In genomic region chr15:13560920-13561319, GRCm38 (mm10) we compare ENCODE assay signal across 19 mouse cellular contexts.
DNase-seq lines count a peak whose midpoint lies in the region; ATAC-seq and TF ChIP-seq lines count a peak whose summit lies in the region.
"Had no signal": no experiment of that assay in that cellular context is flagged by ENCODE, and none has a peak within 500 bp of the region (broad histone marks: within the 10 kb centered on the region; RNA-seq: fewer than 3 reads in every experiment).

No protein-coding gene starts in this region.

- no peak for ATAC-seq in heart, embryonic 11.5 days (replicated peaks; ENCODE audit: insufficient number of reproducible peaks, low FRiP score, low TSS enrichment)
- no peak for ATAC-seq in liver, postnatal 0 days
- ATAC-seq: CD4-positive, CD25-positive, alpha-beta regulatory T cell, adult 4 months; lung, postnatal 0 days had no signal

- no peak for TF ChIP-seq POLR2A in liver, adult 2 months (IDR thresholded peaks at IDR 0.05; ENCODE audit: extremely low read depth, insufficient read depth, low read length)
- TF ChIP-seq POLR2A in brain, embryonic 14.5 days (IDR thresholded peaks at IDR 0.05; ENCODE audit: borderline replicate concordance, extremely low read depth, insufficient read depth, insufficient read length, poor library complexity, severe bottlenecking): no peak

- H3K36me3 ChIP-seq in heart, embryonic 11.5 days (ENCODE audit: control insufficient read depth, insufficient read depth, low read length): no peaks in the 10 kb centered on the region
- no peaks in the 10 kb centered on the region for H3K36me3 ChIP-seq in liver, adult 2 months (ENCODE audit: control insufficient read depth, insufficient read depth, low read length)
- no peaks in the 10 kb centered on the region for H3K36me3 ChIP-seq in liver, postnatal 0 days (replicated peaks; ENCODE audit: insufficient read depth, low read length)
- H3K36me3 ChIP-seq: embryonic facial prominence, embryonic 12.5 days; forebrain, embryonic 12.5 days had no signal

- no peak for TF ChIP-seq CTCF in liver, adult 2 months (IDR thresholded peaks at IDR 0.05; ENCODE audit: low read depth, low read length)
- no peak for TF ChIP-seq CTCF in liver, postnatal 0 days (IDR thresholded peaks at IDR 0.05; ENCODE audit: low read depth)
- TF ChIP-seq CTCF in brain, embryonic 14.5 days (IDR thresholded peaks at IDR 0.05; ENCODE audit: borderline replicate concordance, extremely low read depth, insufficient read depth, insufficient read length): no peak

- no peak overlapping the region for H3K4me3 ChIP-seq in heart, embryonic 11.5 days (ENCODE audit: low read depth, low read length)
- H3K4me3 ChIP-seq in liver, adult 2 months (ENCODE audit: insufficient read depth, low read depth, low read length): no peak overlapping the region
- no peak overlapping the region for H3K4me3 ChIP-seq in liver, postnatal 0 days (ENCODE audit: low read depth, low read length)
- H3K4me3 ChIP-seq: embryonic facial prominence, embryonic 12.5 days; forebrain, embryonic 12.5 days had no signal

- no peaks in the 10 kb centered on the region for H3K9me3 ChIP-seq in heart, embryonic 11.5 days (replicated peaks; ENCODE audit: control insufficient read depth, low read length)
- H3K9me3 ChIP-seq in liver, postnatal 0 days (ENCODE audit: low read length): no peaks in the 10 kb centered on the region
- H3K9me3 ChIP-seq: embryonic facial prominence, embryonic 12.5 days; forebrain, embryonic 12.5 days had no signal

- DNase-seq in adrenal gland, postnatal 36 days: peak; percentile 7 to 17
- DNase-seq in adrenal gland, postnatal 10 days: no peak
- DNase-seq in heart, adult 8-10 months (ENCODE audit: low spot score): peak; percentile 1
- DNase-seq in liver, adult 2 months (ENCODE audit: extremely low read depth, low read depth, low spot score): peak; percentile 2
- no peak for DNase-seq in liver, postnatal 0 days
- peak; percentile 58 for DNase-seq in brain, embryonic 14.5 days (ENCODE audit: low read depth)
- DNase-seq: cerebellum, postnatal 25 days; heart, postnatal 36 days; kidney, adult 11 months; kidney, postnatal 4 days; right cerebral cortex, postnatal 25 days; spleen, adult 18-20 months had no signal

- H3K27me3 ChIP-seq in heart, embryonic 11.5 days (ENCODE audit: control insufficient read depth, insufficient read depth, low read length): no peaks in the 10 kb centered on the region
- H3K27me3 ChIP-seq in liver, adult 2 months (ENCODE audit: control insufficient read depth, insufficient read depth, low read length): no peaks in the 10 kb centered on the region
- H3K27me3 ChIP-seq in liver, postnatal 0 days (ENCODE audit: insufficient read depth, low read length): no peaks in the 10 kb centered on the region
- H3K27me3 ChIP-seq: embryonic facial prominence, embryonic 12.5 days; forebrain, embryonic 12.5 days had no signal

- no peak overlapping the region for H3K27ac ChIP-seq in heart, embryonic 11.5 days (ENCODE audit: low read depth, low read length)
- H3K27ac ChIP-seq in liver, adult 2 months (replicated peaks; ENCODE audit: insufficient read depth, low read depth, low read length): no peak overlapping the region
- H3K27ac ChIP-seq in liver, postnatal 0 days (ENCODE audit: low read depth): no peak overlapping the region
- H3K27ac ChIP-seq: embryonic facial prominence, embryonic 12.5 days; forebrain, embryonic 12.5 days; liver, embryonic 14.5 days had no signal

- TF ChIP-seq EP300 in liver, postnatal 0 days (IDR thresholded peaks at IDR 0.05; ENCODE audit: low read depth): no peak

- no peak overlapping the region for H3K4me2 ChIP-seq in heart, embryonic 11.5 days
- no peak overlapping the region for H3K4me2 ChIP-seq in liver, postnatal 0 days (ENCODE audit: low read depth, low read length)
- H3K4me2 ChIP-seq: embryonic facial prominence, embryonic 12.5 days; forebrain, embryonic 12.5 days; midbrain, embryonic 11.5 days had no signal

- H3K4me1 ChIP-seq in heart, embryonic 11.5 days (ENCODE audit: control insufficient read depth, insufficient read depth, low read length): no peaks in the 10 kb centered on the region
- H3K4me1 ChIP-seq in liver, adult 2 months (ENCODE audit: control insufficient read depth, insufficient read depth, low read length): no peaks in the 10 kb centered on the region
- no peaks in the 10 kb centered on the region for H3K4me1 ChIP-seq in liver, postnatal 0 days (ENCODE audit: insufficient read depth)
- H3K4me1 ChIP-seq: embryonic facial prominence, embryonic 12.5 days; forebrain, embryonic 12.5 days had no signal

- no peaks in the 10 kb centered on the region for H3K79me2 ChIP-seq in liver, adult 2 months (ENCODE audit: control insufficient read depth, insufficient read depth, low read length)

- no peak overlapping the region for H3K9ac ChIP-seq in heart, embryonic 11.5 days (ENCODE audit: low read depth, low read length)
- H3K9ac ChIP-seq in liver, adult 2 months (ENCODE audit: low read depth, low read length): no peak overlapping the region
- no peak overlapping the region for H3K9ac ChIP-seq in liver, postnatal 0 days (replicated peaks)
- H3K9ac ChIP-seq: embryonic facial prominence, embryonic 12.5 days; forebrain, embryonic 12.5 days; liver, embryonic 14.5 days had no signal

Comparison
In these comparisons a context has a peak if more than half of its experiments do, and no peak if none do; other contexts are left out.
1. DNase-seq: peak in adrenal gland, postnatal 36 days (2 of 2), heart, adult 8-10 months (single experiment), liver, adult 2 months (single experiment) and brain, embryonic 14.5 days (single experiment); none in adrenal gland, postnatal 10 days (single experiment) and liver, postnatal 0 days (single experiment).